Mouse (Mus musculus): ENCODE measurements at regions not wholly inside any gene's neighbourhood (a gene's known extent, or its start where the extent isn't known, plus 50 kb on each side); places are given as distances from the start of the nearest gene placed in this dataset.
A peak's percentile ranks its signal among the peaks of the same experiment; 100 is the strongest.
"Not testable (repeated sequence)": the region's sequence is repeated elsewhere in the genome, so short reads cannot be mapped to it uniquely, and the experiment has no call there.

GRCm38 (mm10) chr17:82674593-82674992, 540.5 kb upstream of the Pkdcc start:
- no peak for DNase-seq

- not testable (repeated sequence) for DNase-seq
Observed at GRCm38 (mm10) chr17:82666557-82666956, 548.5 kb upstream of the Pkdcc start.

GRCm38 (mm10) chr17:82664352-82664751, 550.7 kb upstream of the Pkdcc start:
- no peak for DNase-seq

- no peak for DNase-seq
Observed at GRCm38 (mm10) chr17:82636459-82637189, 578.5 kb upstream of the Pkdcc start.

GRCm38 (mm10) chr17:82635849-82636248, 579.2 kb upstream of the Pkdcc start:
- DNase-seq: no peak

- no peak for DNase-seq
Observed at GRCm38 (mm10) chr17:82606642-82607175, 608.4 kb upstream of the Pkdcc start.

- DNase-seq: no peak
Observed at GRCm38 (mm10) chr17:82583801-82584200, 631.3 kb upstream of the Pkdcc start.

- peak; percentile 22 to 49 for DNase-seq
Observed at GRCm38 (mm10) chr17:82533521-82533920, 681.6 kb upstream of the Pkdcc start.

GRCm38 (mm10) chr17:82518129-82518528, 697.0 kb upstream of the Pkdcc start:
- no peak for DNase-seq

GRCm38 (mm10) chr17:82516850-82517249, 698.2 kb upstream of the Pkdcc start:
- no peak for DNase-seq

GRCm38 (mm10) chr17:82513816-82514215, 701.3 kb upstream of the Pkdcc start:
- no peak for DNase-seq

- DNase-seq: no peak
Observed at GRCm38 (mm10) chr17:82504291-82504690, 710.8 kb upstream of the Pkdcc start.

- DNase-seq: no peak
Observed at GRCm38 (mm10) chr17:82485544-82485943, 729.5 kb upstream of the Pkdcc start.

GRCm38 (mm10) chr17:82484609-82485008, 730.5 kb upstream of the Pkdcc start:
- no peak for DNase-seq

GRCm38 (mm10) chr17:82457972-82458371, 719.8 kb upstream of the Slc8a1 start:
- no peak for DNase-seq

GRCm38 (mm10) chr17:82453847-82454246, 715.7 kb upstream of the Slc8a1 start:
- no peak for DNase-seq

- no peak for DNase-seq
Observed at GRCm38 (mm10) chr17:82439105-82439504, 700.9 kb upstream of the Slc8a1 start.

GRCm38 (mm10) chr17:82437206-82437605, 699.0 kb upstream of the Slc8a1 start:
- DNase-seq: no peak

GRCm38 (mm10) chr17:82432678-82433077, 694.5 kb upstream of the Slc8a1 start:
- no peak for DNase-seq

- DNase-seq: no peak
Observed at GRCm38 (mm10) chr17:82408296-82408695, 670.1 kb upstream of the Slc8a1 start.

GRCm38 (mm10) chr17:82399328-82399727, 661.2 kb upstream of the Slc8a1 start:
- DNase-seq: no peak

GRCm38 (mm10) chr17:82379371-82379770, 641.2 kb upstream of the Slc8a1 start:
- DNase-seq: not testable (repeated sequence)

- DNase-seq: no peak
Observed at GRCm38 (mm10) chr17:82378248-82378820, 640.2 kb upstream of the Slc8a1 start.

- DNase-seq: no peak
Observed at GRCm38 (mm10) chr17:82377176-82377592, 639.0 kb upstream of the Slc8a1 start.
